Mouse (Mus musculus): ENCODE measurements at regions not wholly inside any gene's neighbourhood (a gene's known extent, or its start where the extent isn't known, plus 50 kb on each side); places are given as distances from the start of the nearest gene placed in this dataset.

DNA sequence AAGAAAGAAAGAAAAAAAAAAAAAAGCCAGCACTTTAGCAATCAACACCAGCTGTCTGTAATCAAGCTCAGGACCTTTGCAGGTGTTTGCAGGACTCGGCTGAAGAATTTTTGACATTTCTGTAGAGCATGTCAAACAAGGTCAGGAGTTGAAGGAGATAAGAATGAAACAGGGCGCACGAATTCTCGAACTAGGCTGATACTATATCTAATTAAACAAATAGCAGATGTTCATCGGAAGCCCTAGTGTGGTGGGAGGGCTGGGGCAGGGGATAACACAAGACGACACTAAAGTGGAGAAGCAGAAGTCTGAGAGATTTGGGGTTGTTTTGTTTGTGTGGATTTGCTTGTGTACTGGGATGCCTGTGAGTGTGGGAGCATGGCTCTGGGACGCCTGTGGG is 646.9 kb downstream of the Galc start:
- ChIA-PET POLR2A (no interaction called here), CTCF (interaction anchor here in 1 of 4 experiments (0.6 kb wide), 1 partner anchor 259 kb away, joined by 3 read pairs; no protein-coding TSS in a partner anchor)

Measured in embryonic stem cell, embryonic (primary cell).